Mouse (Mus musculus) embryonic fibroblast, embryonic 13.5 days (primary cell): Measurements from ENCODE around the gene 6030408B16Rik.

Experiments used
- CTCF ChIP-seq: IDR thresholded peaks from 2 replicates; pipeline ENCODE4 v1.5.1; 2011; ENCODE audit warnings: mild to moderate bottlenecking, control low read depth, low read length, moderate library complexity, borderline replicate concordance; ENCODE audit not compliant: insufficient read depth
- POLR2A ChIP-seq: IDR thresholded peaks from 2 replicates; pipeline ENCODE4 v1.6.1; 2011; ENCODE audit warnings: low read depth, mild to moderate bottlenecking, control low read depth, low read length, moderate library complexity

DNA sequence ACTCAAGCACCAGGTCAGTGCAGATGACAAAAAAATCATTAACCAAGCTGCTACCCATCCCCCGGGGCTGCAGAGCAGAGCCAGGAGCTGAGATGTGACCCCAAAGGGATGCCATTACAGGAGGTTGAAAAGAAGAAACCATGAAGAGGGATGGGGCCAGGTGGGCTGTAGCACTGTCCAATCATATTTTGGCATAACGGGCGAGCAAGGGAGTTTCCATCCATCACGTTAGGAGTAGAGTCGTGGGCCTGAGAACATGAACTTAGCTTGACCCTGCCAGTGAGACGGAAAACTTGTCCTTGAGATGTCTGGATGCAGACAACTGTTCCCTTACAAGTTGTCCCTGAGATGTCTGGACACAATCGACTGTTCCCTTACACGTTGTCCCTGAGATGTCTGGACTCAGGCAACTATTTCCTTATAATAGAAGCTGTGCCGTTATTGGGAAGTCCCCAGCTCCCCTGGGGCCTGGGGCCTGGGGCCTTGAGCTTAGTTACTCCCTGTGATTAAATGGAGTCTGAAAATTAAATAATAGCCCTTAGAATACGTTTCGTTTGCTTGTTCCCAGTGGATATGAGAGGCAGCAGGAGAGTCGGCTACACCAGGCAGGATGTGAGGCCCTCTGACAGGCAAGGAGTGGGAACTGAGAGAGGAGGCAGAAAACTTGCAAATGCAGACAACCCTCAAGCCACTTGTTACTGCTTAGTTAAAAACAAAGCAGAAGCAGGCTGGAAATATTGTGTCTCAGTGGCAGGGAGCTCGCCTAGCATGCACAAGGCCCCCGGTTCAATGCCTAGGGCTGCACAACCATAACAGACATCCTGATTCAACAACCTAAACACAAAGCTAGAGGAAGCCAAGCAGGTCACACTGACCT is 26.1 kb downstream of the 6030408B16Rik start:
- no peak for TF ChIP-seq POLR2A
- TF ChIP-seq CTCF = no peak
